8 mouse cellular contexts compared by ENCODE assay signal in the genomic region with DNA sequence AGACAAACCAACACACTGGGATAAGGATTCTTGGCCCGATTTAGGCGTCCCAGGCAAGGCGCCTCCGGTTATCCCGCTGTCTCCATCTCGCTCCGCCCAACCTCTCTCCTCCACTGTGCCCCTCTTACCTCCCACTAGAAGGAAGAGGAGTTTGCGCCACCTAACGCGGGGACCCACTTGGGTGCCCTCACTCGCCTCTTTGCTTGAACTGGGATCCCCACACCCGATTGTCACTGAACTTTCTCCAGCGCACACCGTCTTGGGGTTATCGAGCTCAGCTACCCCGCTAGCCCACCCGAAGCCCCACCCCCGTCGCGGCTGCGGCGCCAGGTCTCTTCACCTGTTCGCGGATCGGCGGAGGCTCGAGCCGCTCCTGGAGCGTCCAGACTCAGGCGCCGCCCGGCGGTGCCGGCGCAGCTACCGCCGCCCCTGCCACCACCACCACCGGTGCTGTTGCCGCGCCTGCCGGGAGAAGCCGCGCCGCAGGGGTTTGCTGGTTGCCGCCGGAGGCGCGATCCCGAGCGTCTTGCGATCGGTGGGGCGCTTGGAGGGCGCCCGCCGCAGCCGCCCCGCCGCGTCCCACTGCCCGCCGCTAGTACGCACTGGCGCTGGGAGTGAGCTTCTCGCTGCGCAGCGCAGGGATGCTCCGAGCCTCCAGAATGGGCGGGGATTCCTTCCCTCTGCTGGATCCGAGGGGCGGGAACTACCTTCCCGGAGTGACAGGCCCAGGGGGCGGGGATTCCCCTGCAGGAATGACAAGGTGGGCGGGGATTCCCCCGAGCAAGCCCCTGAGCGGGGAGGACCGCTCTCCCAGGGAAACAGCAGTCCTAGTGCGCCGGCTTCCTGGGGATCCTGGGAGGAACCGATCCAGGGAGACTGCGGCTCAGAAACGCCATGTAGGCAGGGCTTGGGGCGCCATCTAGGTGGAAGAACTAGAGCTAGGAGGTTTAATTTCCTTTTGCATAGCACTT. TPM values are rescaled to one million over a fixed set of nuclear protein-coding genes. Genes with fewer than 3 reads are reported as not detected.
DNase-seq lines count a peak whose midpoint lies in the region; ATAC-seq and TF ChIP-seq lines count a peak whose summit lies in the region.

A gene (minus strand): TSS at position 648 of the 971 bp plus-strand sequence.

- H3K36me3 ChIP-seq in CH12.LX (replicated peaks in 1 of 2; ENCODE audit: control insufficient read depth in 1 of 2, insufficient read depth in 1 of 2, low read length in 1 of 2) = no peaks in the 10 kb centered on the region
- H3K36me3 ChIP-seq in forebrain, embryonic 14.5 days (ENCODE audit: control insufficient read depth, insufficient read depth, low read length) = no peaks in the 10 kb centered on the region
- H3K36me3 ChIP-seq in heart, postnatal 0 days (replicated peaks; ENCODE audit: control insufficient read depth, insufficient read depth, low read length) = 0 out of 2 replicates have a peak, but pooled peaks cover 6% of the 10 kb centered on the region
- H3K36me3 ChIP-seq in liver, embryonic 12.5 days = no peaks in the 10 kb centered on the region
- no peaks in the 10 kb centered on the region for H3K36me3 ChIP-seq in neural tube, embryonic 12.5 days
- no peaks in the 10 kb centered on the region for H3K36me3 ChIP-seq in stomach, postnatal 0 days (ENCODE audit: control insufficient read depth, insufficient read depth, low read length)

- H3K9ac ChIP-seq in CH12.LX (ENCODE audit: insufficient read depth, low read depth) = 0 out of 2 replicates have a peak within 1 kb of the TSS, but pooled peaks have one; percentile 0
- H3K9ac ChIP-seq in forebrain, embryonic 14.5 days (ENCODE audit: low read length) = peak within 1 kb of the TSS; percentile 65
- peak within 1 kb of the TSS; percentile 70 for H3K9ac ChIP-seq in heart, postnatal 0 days (replicated peaks; ENCODE audit: low read depth, low read length)
- H3K9ac ChIP-seq in liver, embryonic 12.5 days = 0 out of 2 replicates have a peak within 1 kb of the TSS, but pooled peaks have one; percentile 6
- peak within 1 kb of the TSS; percentile 66 for H3K9ac ChIP-seq in neural tube, embryonic 12.5 days
- H3K9ac ChIP-seq in stomach, postnatal 0 days (ENCODE audit: low read length) = peak within 1 kb of the TSS; percentile 64

- peaks cover 3% of the 10 kb centered on the region for H3K9me3 ChIP-seq in CH12.LX (replicated peaks; ENCODE audit: low read length)
- no peaks in the 10 kb centered on the region for H3K9me3 ChIP-seq in forebrain, embryonic 14.5 days (replicated peaks; ENCODE audit: control insufficient read depth, low read length)
- no peaks in the 10 kb centered on the region for H3K9me3 ChIP-seq in heart, postnatal 0 days (replicated peaks; ENCODE audit: control insufficient read depth, low read length)
- no peaks in the 10 kb centered on the region for H3K9me3 ChIP-seq in liver, embryonic 12.5 days (replicated peaks)
- H3K9me3 ChIP-seq in neural tube, embryonic 12.5 days = no peaks in the 10 kb centered on the region
- no peaks in the 10 kb centered on the region for H3K9me3 ChIP-seq in stomach, postnatal 0 days (ENCODE audit: control insufficient read depth, low read length)

- WGBS in forebrain, embryonic 14.5 days = under 1% methylated on average over 81 of the region's 83 CpGs
- WGBS in heart, postnatal 0 days = under 1% methylated on average over 78 of the region's 83 CpGs
- WGBS in liver, embryonic 12.5 days (ENCODE audit: insufficient replicate concordance) = 2% methylated on average over 82 of the region's 83 CpGs
- WGBS in neural tube, embryonic 12.5 days = under 1% methylated on average over 82 of the region's 83 CpGs
- under 1% methylated on average over 79 of the region's 83 CpGs for WGBS in stomach, postnatal 0 days

- in situ Hi-C loops in CH12.LX (cut with MboI; ENCODE audit: low pct_ligation_motif_present, low pct_unique_long_range_greater_than_20kb, low sequenced_read_pairs) = no loop called here

- TF ChIP-seq EP300 in CH12.LX (IDR thresholded peaks at IDR 0.05; ENCODE audit: low read length) = no peak
- TF ChIP-seq EP300 in heart, postnatal 0 days (IDR thresholded peaks at IDR 0.05; ENCODE audit: low read depth) = no peak
- no peak for TF ChIP-seq EP300 in stomach, postnatal 0 days (optimal IDR thresholded peaks at IDR 0.05)

- H3K4me2 ChIP-seq in CH12.LX (ENCODE audit: insufficient read depth, low read depth, poor library complexity, severe bottlenecking) = peak within 1 kb of the TSS; percentile 80
- peak within 1 kb of the TSS; percentile 82 for H3K4me2 ChIP-seq in forebrain, embryonic 14.5 days (ENCODE audit: low read length)
- H3K4me2 ChIP-seq in heart, postnatal 0 days (ENCODE audit: low read depth, low read length) = peak within 1 kb of the TSS; percentile 78
- peak within 1 kb of the TSS; percentile 83 for H3K4me2 ChIP-seq in liver, embryonic 12.5 days
- peak within 1 kb of the TSS; percentile 90 for H3K4me2 ChIP-seq in neural tube, embryonic 12.5 days (replicated peaks)
- peak within 1 kb of the TSS; percentile 74 for H3K4me2 ChIP-seq in stomach, postnatal 0 days (replicated peaks; ENCODE audit: low read depth)

- dilution Hi-C loops in CH12.LX (cut with MboI; ENCODE audit: extremely low pct_ligation_motif_present, extremely low pct_unique_long_range_greater_than_20kb, low sequenced_read_pairs) = no loop called here

- peaks cover 3 to 12% of the 10 kb centered on the region in 2 experiments; a peak in 1 of 4 replicates for H3K4me1 ChIP-seq in CH12.LX (ENCODE audit: control insufficient read depth in 1 of 2, insufficient read depth in 2 of 2)
- H3K4me1 ChIP-seq in forebrain, embryonic 14.5 days (ENCODE audit: control insufficient read depth, insufficient read depth, low read length) = no peaks in the 10 kb centered on the region
- peaks cover 5% of the 10 kb centered on the region; the same call in 1 of the 2 replicates for H3K4me1 ChIP-seq in heart, postnatal 0 days (ENCODE audit: control insufficient read depth, insufficient read depth)
- H3K4me1 ChIP-seq in liver, embryonic 12.5 days = peaks cover 27% of the 10 kb centered on the region
- H3K4me1 ChIP-seq in neural tube, embryonic 12.5 days = peaks cover 7% of the 10 kb centered on the region
- no peaks in the 10 kb centered on the region for H3K4me1 ChIP-seq in stomach, postnatal 0 days (replicated peaks; ENCODE audit: control insufficient read depth, insufficient read depth)

- peak; percentile 36 for TF ChIP-seq RAD21 in CH12.LX (IDR thresholded peaks at IDR 0.05; ENCODE audit: low read depth, low read length)

- TF ChIP-seq CTCF in CH12.LX (conservative IDR thresholded peaks at IDR 0.05 in 1 of 2, IDR thresholded peaks at IDR 0.05 in 1 of 2; ENCODE audit: low read depth in 2 of 2, low read length in 2 of 2) = peak in 1 of 2 experiments; percentile 59; a peak in 2 of 4 replicates
- peak; percentile 51 for TF ChIP-seq CTCF in heart, postnatal 0 days (IDR thresholded peaks at IDR 0.05; ENCODE audit: low read depth)
- TF ChIP-seq CTCF in stomach, postnatal 0 days (IDR thresholded peaks at IDR 0.05; ENCODE audit: low read depth) = peak; percentile 72

- TF ChIP-seq POLR2A in CH12.LX (IDR thresholded peaks at IDR 0.05; ENCODE audit: low read depth, low read length) = no peak

- no peak within 1 kb of the TSS for H3K27ac ChIP-seq in CH12.LX (ENCODE audit: insufficient read depth, low read depth)
- H3K27ac ChIP-seq in forebrain, embryonic 14.5 days (ENCODE audit: low read depth, low read length) = 0 out of 2 replicates have a peak within 1 kb of the TSS, but pooled peaks have one; percentile 35
- H3K27ac ChIP-seq in heart, postnatal 0 days (ENCODE audit: low read depth) = peak within 1 kb of the TSS; percentile 95
- H3K27ac ChIP-seq in liver, embryonic 12.5 days = no peak within 1 kb of the TSS
- H3K27ac ChIP-seq in neural tube, embryonic 12.5 days = peak within 1 kb of the TSS; percentile 26; the same call in 1 of the 2 replicates
- H3K27ac ChIP-seq in stomach, postnatal 0 days (replicated peaks) = peak within 1 kb of the TSS; percentile 53; the same call in 1 of the 2 replicates

- peak; percentile 57 for DNase-seq in CH12.LX (ENCODE audit: extremely low read depth)
- peak; percentile 88 for DNase-seq in cerebellum, adult 11-12 months
- peak; percentile 99 for DNase-seq in forebrain, embryonic 14.5 days (ENCODE audit: low spot score)
- DNase-seq in heart, postnatal 0 days (ENCODE audit: low spot score) = peak; percentile 96
- DNase-seq in kidney, postnatal 25 days = peak; percentile 95 to 96
- peak; percentile 92 for DNase-seq in stomach, postnatal 0 days (ENCODE audit: low spot score)

- peaks cover 27% of the 10 kb centered on the region for H3K27me3 ChIP-seq in CH12.LX (replicated peaks)
- H3K27me3 ChIP-seq in forebrain, embryonic 14.5 days (replicated peaks; ENCODE audit: control insufficient read depth, insufficient read depth, low read length) = no peaks in the 10 kb centered on the region; the same call in 1 of the 2 replicates
- no peaks in the 10 kb centered on the region for H3K27me3 ChIP-seq in heart, postnatal 0 days (ENCODE audit: control insufficient read depth, insufficient read depth, low read length)
- H3K27me3 ChIP-seq in liver, embryonic 12.5 days (replicated peaks) = peaks cover 65% of the 10 kb centered on the region
- H3K27me3 ChIP-seq in neural tube, embryonic 12.5 days (replicated peaks) = peaks cover 3% of the 10 kb centered on the region; the same call in 1 of the 2 replicates
- no peaks in the 10 kb centered on the region for H3K27me3 ChIP-seq in stomach, postnatal 0 days (ENCODE audit: control insufficient read depth, insufficient read depth, low read length)

- ATAC-seq in forebrain, embryonic 14.5 days = peak; percentile 99
- ATAC-seq in heart, postnatal 0 days (ENCODE audit: insufficient read depth, low read depth) = peak; percentile 94
- ATAC-seq in liver, embryonic 12.5 days = peak; percentile 84
- ATAC-seq in neural tube, embryonic 12.5 days (ENCODE audit: low FRiP score, low read depth) = peak; percentile 98
- peak; percentile 94 for ATAC-seq in stomach, postnatal 0 days (ENCODE audit: low FRiP score, low TSS enrichment)

- no peaks in the 10 kb centered on the region for H3K79me2 ChIP-seq in CH12.LX (replicated peaks; ENCODE audit: control insufficient read depth, extremely low read depth, insufficient read depth, poor library complexity, severe bottlenecking)

- peak within 1 kb of the TSS; percentile 23 to 60 (median 49) for H3K4me3 ChIP-seq in CH12.LX (replicated peaks in 1 of 3; ENCODE audit: low read depth in 2 of 3, low read length in 2 of 3, poor library complexity in 1 of 3)
- H3K4me3 ChIP-seq in forebrain, embryonic 14.5 days (ENCODE audit: low read depth, low read length) = peak within 1 kb of the TSS; percentile 57
- peak within 1 kb of the TSS; percentile 80 for H3K4me3 ChIP-seq in heart, postnatal 0 days (ENCODE audit: low read depth, low read length)
- H3K4me3 ChIP-seq in liver, embryonic 12.5 days = peak within 1 kb of the TSS; percentile 56
- peak within 1 kb of the TSS; percentile 65 for H3K4me3 ChIP-seq in neural tube, embryonic 12.5 days
- peak within 1 kb of the TSS; percentile 65 for H3K4me3 ChIP-seq in stomach, postnatal 0 days (ENCODE audit: low read depth, low read length)

RNA-seq across cellular contexts. Expression of the gene that starts here (rescaled TPM):
- total RNA-seq in CH12.LX (2012; rRNA removed) = 0.17 and 0.21 TPM in 2 replicates
- total RNA-seq in CH12.LX (2014; rRNA removed) = 0.04 and 0.05 TPM in 2 replicates
- polyA plus RNA-seq in CH12.LX (2012; ENCODE audit: insufficient read length, low read depth) = 0.12 and 0.24 TPM in 2 replicates
- 3.3 and 5.0 TPM in 2 replicates for polyA plus RNA-seq in forebrain, embryonic 14.5 days (2014; fragmentation: Nextera tagmentation; extraction: Ambion mirVana)
- 82.8 and 86.0 TPM in 2 replicates for total RNA-seq in heart, postnatal 0 days (2014; rRNA removed; ENCODE audit: low replicate concordance)
- 26.3 and 36.1 TPM in 2 replicates for polyA plus RNA-seq in heart, postnatal 0 days (2015; fragmentation: Nextera tagmentation; extraction: Ambion mirVana)
- polyA plus RNA-seq in liver, embryonic 12.5 days (2016; fragmentation: Nextera tagmentation; extraction: Ambion mirVana) = 4.8 and 4.9 TPM in 2 replicates
- polyA plus RNA-seq in neural tube, embryonic 12.5 days (2016; fragmentation: Nextera tagmentation; extraction: Ambion mirVana) = 7.3 and 9.0 TPM in 2 replicates
- 19.1 and 19.9 TPM in 2 replicates for polyA plus RNA-seq in stomach, postnatal 0 days (2015; fragmentation: Nextera tagmentation; extraction: Ambion mirVana)

Comparison
In these comparisons a context has a peak if more than half of its experiments do, and no peak if none do; other contexts are left out.
1. RNA of the gene that starts here (total RNA-seq): 82.8 to 86.0 TPM in heart, postnatal 0 days; 0.04 to 0.21 TPM in CH12.LX; every median in the first group is over 10 times any median in the second.
2. Peak in DNase-seq, H3K4me3 ChIP-seq, H3K9ac ChIP-seq and H3K4me2 ChIP-seq in CH12.LX; RNA of the gene not detected or under 1 TPM.
3. H3K27ac ChIP-seq: peak in forebrain, embryonic 14.5 days (single experiment), heart, postnatal 0 days (single experiment), neural tube, embryonic 12.5 days (single experiment) and stomach, postnatal 0 days (single experiment); none in CH12.LX (single experiment) and liver, embryonic 12.5 days (single experiment).
4. H3K9ac ChIP-seq: peak in every context shown above with its lines; median percentile 70 in heart, postnatal 0 days; 66 in neural tube, embryonic 12.5 days; 65 in forebrain, embryonic 14.5 days; 64 in stomach, postnatal 0 days; 6 in liver, embryonic 12.5 days; 0 in CH12.LX.
5. Peak in every context shown above with its lines, with median percentiles within 50 percentile points of each other: DNase-seq, H3K4me2 ChIP-seq, H3K4me3 ChIP-seq and ATAC-seq.